Mouse (Mus musculus): Measurements from ENCODE around the gene Nlrp3. TPM values are rescaled to one million over a fixed set of nuclear protein-coding genes. Genes with fewer than 3 reads are reported as not detected.
A peak's percentile ranks its signal among the peaks of the same experiment; 100 is the strongest.

Gene Nlrp3
- total and polyA plus RNA-seq, 2 experiments from 2014 or later = 0.07 to 0.27 TPM

DNA sequence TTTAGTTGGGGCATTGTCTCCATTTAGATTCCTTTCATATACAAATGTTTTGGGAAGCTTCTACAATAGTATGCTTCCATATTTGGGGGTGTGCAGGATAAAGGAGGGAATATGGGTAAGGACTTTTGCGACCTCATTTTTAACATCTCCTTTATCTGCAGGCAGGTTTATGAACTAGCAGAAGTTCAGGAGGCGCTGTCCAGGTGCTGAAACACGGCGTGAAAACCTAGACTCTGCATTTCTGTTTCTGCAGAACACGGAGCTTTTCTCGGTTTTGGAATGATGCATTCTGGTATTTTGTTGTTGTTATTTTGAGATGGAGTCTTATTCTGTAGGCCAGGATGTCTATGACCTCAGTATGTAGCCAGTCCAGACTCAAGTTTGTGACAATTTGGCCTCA lies 43.2 kb downstream of the Nlrp3 start:
- no peaks in the 10 kb centered on the region for H3K4me1 ChIP-seq (ENCODE audit: insufficient read depth, low read length)
- no peaks in the 10 kb centered on the region for H3K36me3 ChIP-seq (ENCODE audit: insufficient read depth, low read length)
- no peak overlapping the region for H3K9ac ChIP-seq (replicated peaks; ENCODE audit: low read length, poor library complexity, severe bottlenecking)
- no peak overlapping the region for H3K4me2 ChIP-seq (ENCODE audit: low read depth, low read length, poor library complexity, severe bottlenecking)
- TF ChIP-seq CTCF (IDR thresholded peaks at IDR 0.05) = no peak
- WGBS = 36% methylated on average over 6 of the region's 6 CpGs
- DNase-seq (ENCODE audit: low spot score) = no peak
- no peaks in the 10 kb centered on the region for H3K9me3 ChIP-seq (ENCODE audit: low read length)
- no peak overlapping the region for H3K4me3 ChIP-seq (ENCODE audit: low read depth, low read length)
- ATAC-seq (ENCODE audit: low FRiP score) = no peak
- no peak overlapping the region for H3K27ac ChIP-seq (ENCODE audit: low read depth, low read length)
- H3K27me3 ChIP-seq (ENCODE audit: insufficient read depth, low read length) = no peaks in the 10 kb centered on the region

DNA sequence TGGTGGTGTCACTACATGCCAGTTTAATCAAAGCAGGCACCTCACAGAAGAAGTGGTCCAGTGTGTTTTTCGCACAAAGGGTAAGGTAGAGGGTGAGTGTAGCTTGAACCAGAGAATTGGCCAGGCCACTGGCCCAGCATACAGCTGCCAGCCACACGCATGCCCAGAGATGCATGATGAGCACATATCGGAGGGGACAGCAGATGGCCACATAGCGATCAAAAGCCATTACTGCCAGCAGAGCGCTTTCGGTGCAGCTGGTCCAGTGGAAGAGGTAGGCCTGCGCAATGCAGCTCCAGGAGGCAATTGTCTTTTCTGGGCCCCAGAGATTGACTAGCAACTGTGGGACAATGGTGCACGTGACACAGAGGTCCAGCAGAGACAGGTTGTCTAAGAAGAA lies 48.1 kb downstream of the Nlrp3 start:
- Histone ChIP-seq H3K4me1 (ENCODE audit: insufficient read depth, low read length) (no peaks in the 10 kb centered on the region), H3K4me3 (ENCODE audit: low read depth, low read length) (no peak overlapping the region), H3K27me3 (ENCODE audit: insufficient read depth, low read length) (no peaks in the 10 kb centered on the region), H3K36me3 (ENCODE audit: insufficient read depth, low read length) (no peaks in the 10 kb centered on the region), H3K27ac (ENCODE audit: low read depth, low read length) (no peak overlapping the region), H3K9me3 (ENCODE audit: low read length) (no peaks in the 10 kb centered on the region), H3K9ac (replicated peaks; ENCODE audit: low read length, poor library complexity, severe bottlenecking) (no peak overlapping the region), H3K4me2 (ENCODE audit: low read depth, low read length, poor library complexity, severe bottlenecking) (no peak overlapping the region)
- WGBS = 90% methylated on average over 8 of the region's 8 CpGs
- ATAC-seq (ENCODE audit: low FRiP score) (no peak), DNase-seq (ENCODE audit: low spot score) (peak; percentile 35)
- no peak for TF ChIP-seq CTCF (IDR thresholded peaks at IDR 0.05)

DNA sequence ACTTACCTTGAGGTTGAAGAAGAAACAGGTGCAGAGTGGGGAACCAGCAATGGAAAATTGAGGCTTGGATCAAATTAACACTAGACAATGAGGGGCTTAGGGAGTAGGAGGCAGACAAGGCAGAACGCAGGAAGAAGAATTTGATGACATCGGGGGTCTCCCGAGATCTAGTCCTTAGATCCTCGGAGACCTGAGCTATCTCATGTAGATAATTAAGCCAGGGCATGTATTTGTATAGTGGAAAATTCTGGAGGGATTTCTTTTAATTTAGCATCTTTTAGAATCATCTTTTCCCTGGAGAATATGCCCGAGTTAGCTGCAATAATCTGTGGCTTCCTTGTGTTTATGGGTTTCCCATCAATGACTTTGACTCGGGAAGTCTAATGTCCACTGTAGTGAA lies 51.8 kb downstream of the Nlrp3 start, which contains the start of gene Olfr223:
Gene Olfr223, minus strand, starts transcription at position 101 of the 400 bp plus-strand sequence.
- Histone ChIP-seq H3K27ac (ENCODE audit: low read depth, low read length) (no peak within 1 kb of the TSS), H3K4me3 (ENCODE audit: low read depth, low read length) (no peak within 1 kb of the TSS), H3K36me3 (ENCODE audit: insufficient read depth, low read length) (no peaks in the 10 kb centered on the region), H3K27me3 (ENCODE audit: insufficient read depth, low read length) (no peaks in the 10 kb centered on the region), H3K4me1 (ENCODE audit: insufficient read depth, low read length) (no peaks in the 10 kb centered on the region), H3K9ac (replicated peaks; ENCODE audit: low read length, poor library complexity, severe bottlenecking) (no peak within 1 kb of the TSS), H3K4me2 (ENCODE audit: low read depth, low read length, poor library complexity, severe bottlenecking) (no peak within 1 kb of the TSS), H3K9me3 (ENCODE audit: low read length) (no peaks in the 10 kb centered on the region)
- TF ChIP-seq CTCF (IDR thresholded peaks at IDR 0.05) = no peak
- ATAC-seq (ENCODE audit: low FRiP score) = no peak
- DNase-seq (ENCODE audit: low spot score) = no peak
- 74% methylated on average over 6 of the region's 6 CpGs for WGBS

DNA sequence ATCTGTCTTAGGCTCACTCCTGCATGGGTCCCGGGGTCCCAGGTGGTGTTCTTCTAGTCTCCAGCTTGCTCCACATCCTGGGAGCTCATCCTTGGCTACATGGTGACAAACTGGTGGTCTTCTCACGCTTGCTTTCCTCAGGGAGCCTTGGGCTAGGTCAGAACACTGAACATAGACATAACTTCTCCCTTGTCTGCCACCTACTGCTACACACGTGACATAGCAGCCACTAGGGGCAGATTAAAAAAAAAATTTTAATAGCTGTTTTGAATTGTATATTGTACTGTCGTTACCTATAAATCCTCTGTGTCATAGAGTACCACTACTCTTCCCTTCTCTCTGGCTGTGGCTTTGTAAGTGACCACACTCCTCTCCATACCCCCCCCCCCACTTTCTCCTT lies 54.7 kb downstream of the Nlrp3 start:
- DNase-seq (ENCODE audit: low spot score) (no peak), ATAC-seq (ENCODE audit: low FRiP score) (no peak)
- no peak overlapping the region for H3K27ac ChIP-seq (ENCODE audit: low read depth, low read length)
- TF ChIP-seq CTCF (IDR thresholded peaks at IDR 0.05) = peak; percentile 35
- H3K9ac ChIP-seq (replicated peaks; ENCODE audit: low read length, poor library complexity, severe bottlenecking) = no peak overlapping the region
- no peak overlapping the region for H3K4me3 ChIP-seq (ENCODE audit: low read depth, low read length)
- no peaks in the 10 kb centered on the region for H3K36me3 ChIP-seq (ENCODE audit: insufficient read depth, low read length)
- WGBS = 43% methylated on average over 4 of the region's 4 CpGs
- H3K9me3 ChIP-seq (ENCODE audit: low read length) = no peaks in the 10 kb centered on the region
- no peak overlapping the region for H3K4me2 ChIP-seq (ENCODE audit: low read depth, low read length, poor library complexity, severe bottlenecking)
- H3K27me3 ChIP-seq (ENCODE audit: insufficient read depth, low read length) = no peaks in the 10 kb centered on the region
- H3K4me1 ChIP-seq (ENCODE audit: insufficient read depth, low read length) = no peaks in the 10 kb centered on the region

DNA sequence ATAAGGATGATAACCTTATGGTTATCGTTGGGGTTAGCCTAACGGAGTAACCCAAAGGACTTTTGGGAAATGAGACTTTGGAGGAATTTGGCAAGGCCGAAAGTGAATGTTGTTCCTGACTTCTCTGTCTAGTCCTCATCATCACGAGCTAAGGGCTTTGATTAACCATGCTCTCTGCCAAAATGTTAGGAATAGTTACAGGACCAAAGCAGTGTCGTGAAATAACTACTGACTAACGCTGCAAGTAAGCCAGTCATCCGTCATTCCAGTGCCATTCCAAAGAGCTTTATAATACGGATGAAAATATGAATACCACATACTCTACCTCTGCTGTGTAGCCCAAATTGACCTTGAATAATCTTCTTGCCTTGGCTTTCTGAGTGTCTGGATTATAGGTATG lies 55.6 kb downstream of the Nlrp3 start:
- no peaks in the 10 kb centered on the region for H3K4me1 ChIP-seq (ENCODE audit: insufficient read depth, low read length)
- 86% methylated on average over 8 of the region's 8 CpGs for WGBS
- H3K4me2 ChIP-seq (ENCODE audit: low read depth, low read length, poor library complexity, severe bottlenecking) = no peak overlapping the region
- no peaks in the 10 kb centered on the region for H3K9me3 ChIP-seq (ENCODE audit: low read length)
- H3K4me3 ChIP-seq (ENCODE audit: low read depth, low read length) = no peak overlapping the region
- H3K27me3 ChIP-seq (ENCODE audit: insufficient read depth, low read length) = no peaks in the 10 kb centered on the region
- no peak for TF ChIP-seq CTCF (IDR thresholded peaks at IDR 0.05)
- no peak overlapping the region for H3K27ac ChIP-seq (ENCODE audit: low read depth, low read length)
- no peak for ATAC-seq (ENCODE audit: low FRiP score)
- no peak overlapping the region for H3K9ac ChIP-seq (replicated peaks; ENCODE audit: low read length, poor library complexity, severe bottlenecking)
- no peaks in the 10 kb centered on the region for H3K36me3 ChIP-seq (ENCODE audit: insufficient read depth, low read length)
- DNase-seq (ENCODE audit: low spot score) = no peak

DNA sequence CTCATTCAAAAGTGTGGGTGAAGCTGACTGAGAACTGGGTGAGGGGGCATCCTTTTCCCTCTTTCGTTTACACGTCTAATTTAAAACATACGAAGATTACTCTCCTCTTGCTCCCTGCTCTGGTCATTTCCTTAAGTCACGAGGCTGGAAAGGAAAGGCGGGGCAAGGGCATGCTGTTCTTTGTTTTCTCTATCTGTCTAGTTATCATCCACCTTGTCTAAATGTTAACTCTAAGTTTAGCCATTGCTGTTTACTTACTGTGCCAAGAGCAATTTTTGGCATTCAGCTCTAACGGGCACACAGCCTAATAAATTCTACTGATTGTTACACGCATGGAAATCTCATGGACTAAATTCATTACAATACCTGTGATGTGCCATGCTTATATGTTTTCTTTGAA lies 57.8 kb downstream of the Nlrp3 start:
- TF ChIP-seq CTCF (IDR thresholded peaks at IDR 0.05) = no peak

More for the DNA sequence above, 57.8 kb downstream of the Nlrp3 start:
- Histone ChIP-seq H3K9ac (replicated peaks; ENCODE audit: low read length, poor library complexity, severe bottlenecking) (no peak overlapping the region), H3K27ac (ENCODE audit: low read depth, low read length) (no peak overlapping the region), H3K27me3 (ENCODE audit: insufficient read depth, low read length) (no peaks in the 10 kb centered on the region), H3K4me2 (ENCODE audit: low read depth, low read length, poor library complexity, severe bottlenecking) (no peak overlapping the region), H3K4me1 (ENCODE audit: insufficient read depth, low read length) (no peaks in the 10 kb centered on the region), H3K4me3 (ENCODE audit: low read depth, low read length) (no peak overlapping the region), H3K9me3 (ENCODE audit: low read length) (no peaks in the 10 kb centered on the region), H3K36me3 (ENCODE audit: insufficient read depth, low read length) (no peaks in the 10 kb centered on the region)
- 79% methylated on average over 7 of the region's 7 CpGs for WGBS
- DNase-seq (ENCODE audit: low spot score) (no peak), ATAC-seq (ENCODE audit: low FRiP score) (no peak)

Data from midbrain, postnatal 0 days (tissue).